Mouse (Mus musculus): ENCODE measurements around the gene Cog5.
"Not testable (repeated sequence)": the region's sequence is repeated elsewhere in the genome, so short reads cannot be mapped to it uniquely, and the experiment has no call there.

The Cog5 gene

DNA sequence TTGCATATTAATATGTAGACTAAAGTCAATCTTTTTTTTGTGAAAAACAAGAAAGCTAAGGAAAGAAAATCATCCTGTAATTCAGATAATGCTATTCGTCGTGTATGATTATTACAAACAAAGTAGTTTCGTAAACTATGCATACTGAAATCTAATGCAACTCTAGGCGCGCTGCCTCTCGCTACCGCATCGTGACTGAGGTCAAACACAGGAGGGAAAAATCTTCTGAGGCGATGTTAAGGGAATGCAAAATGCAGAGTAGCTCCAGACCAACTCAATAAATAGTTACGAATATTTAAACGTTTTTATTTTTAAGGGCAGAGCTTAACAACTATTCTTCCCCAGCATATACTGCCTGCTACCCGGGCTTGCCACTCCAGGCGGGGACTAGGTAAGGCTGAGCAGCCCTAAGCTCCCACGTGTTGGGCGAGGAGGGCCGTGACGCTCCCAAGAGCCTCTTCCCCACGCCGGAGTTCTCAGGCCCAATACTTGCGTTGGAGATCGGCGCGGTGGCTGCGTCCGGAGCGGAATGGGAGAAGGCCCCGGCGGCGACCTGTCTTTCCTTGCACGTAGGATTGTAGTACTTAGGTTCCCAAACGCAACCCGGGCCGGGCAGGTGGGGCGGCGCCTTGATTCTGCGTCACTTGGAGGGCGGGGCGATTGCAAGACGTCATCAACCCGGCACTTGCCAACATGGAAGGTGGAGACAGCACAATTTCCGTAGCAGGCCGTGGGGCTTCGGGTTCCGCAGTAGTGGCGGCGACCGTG is at the start of gene Cog5, which contains the start of gene Dus4l:
Cog5 (plus strand) TSS at position 673 of the 768 bp plus-strand sequence.
Dus4l (minus strand) TSS at position 630 of the 768 bp plus-strand sequence.
- DNase-seq (ENCODE audit: low read depth): peak; percentile 86

DNA sequence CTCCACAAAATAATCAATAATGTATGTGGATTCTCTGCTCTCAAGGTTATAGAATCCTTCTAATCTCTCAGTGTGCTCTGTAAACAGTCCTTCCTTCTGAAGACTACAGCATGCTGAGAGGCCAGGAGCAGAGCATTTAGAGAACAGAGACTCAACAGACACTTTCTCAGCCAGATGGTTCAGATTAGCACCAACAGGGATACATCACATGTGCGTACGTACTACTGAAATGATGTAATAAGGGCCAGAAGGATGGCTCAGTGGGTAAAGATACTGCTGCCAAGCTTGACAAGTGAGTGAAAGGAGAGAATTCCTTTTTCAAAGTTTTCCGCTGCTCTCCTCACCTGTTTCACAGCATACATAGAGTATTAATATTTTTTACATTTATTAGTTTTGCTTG is 49.8 kb upstream of the Cog5 start:
- no peak for DNase-seq (ENCODE audit: low read depth)

DNA sequence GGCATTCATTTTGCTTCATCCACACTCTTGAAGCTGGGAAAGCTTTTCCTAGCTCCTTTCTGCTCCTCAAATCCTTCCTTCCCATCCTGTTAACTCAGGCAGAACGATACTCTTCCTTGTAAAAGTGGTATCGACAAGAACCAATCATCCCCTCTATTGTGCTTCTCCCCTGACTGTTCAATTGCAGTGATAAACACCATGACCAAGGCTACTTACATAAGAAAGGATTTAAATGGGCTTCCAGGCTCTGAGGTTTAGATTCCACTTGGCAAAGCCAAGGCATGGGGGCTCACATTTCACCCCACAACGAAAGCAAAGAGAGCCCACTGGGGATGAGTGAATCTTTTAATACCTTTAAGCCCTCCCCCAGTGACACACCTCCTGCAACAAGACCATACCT is 46.5 kb upstream of the Cog5 start:
- DNase-seq (ENCODE audit: low read depth): no peak

DNA sequence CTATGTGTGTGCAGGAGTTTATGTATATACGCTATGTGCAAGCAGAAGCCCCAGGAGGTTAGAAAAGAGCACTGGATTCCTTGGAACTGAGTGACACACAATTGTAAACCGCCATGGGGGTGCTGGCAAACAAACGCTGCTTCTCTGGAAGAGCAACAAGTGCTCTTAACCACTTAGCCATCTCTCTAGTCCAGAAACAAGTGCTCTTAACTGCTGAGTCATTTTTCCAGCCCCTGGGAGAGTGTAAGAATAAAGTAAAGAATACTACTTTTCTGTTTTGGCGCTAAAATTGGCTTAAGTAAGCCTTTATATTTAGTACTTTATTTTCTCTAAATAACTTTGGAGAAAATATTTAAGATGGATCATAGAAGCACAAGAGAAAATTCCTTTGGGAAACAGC is 41.3 kb upstream of the Cog5 start:
- no peak for DNase-seq (ENCODE audit: low read depth)

DNA sequence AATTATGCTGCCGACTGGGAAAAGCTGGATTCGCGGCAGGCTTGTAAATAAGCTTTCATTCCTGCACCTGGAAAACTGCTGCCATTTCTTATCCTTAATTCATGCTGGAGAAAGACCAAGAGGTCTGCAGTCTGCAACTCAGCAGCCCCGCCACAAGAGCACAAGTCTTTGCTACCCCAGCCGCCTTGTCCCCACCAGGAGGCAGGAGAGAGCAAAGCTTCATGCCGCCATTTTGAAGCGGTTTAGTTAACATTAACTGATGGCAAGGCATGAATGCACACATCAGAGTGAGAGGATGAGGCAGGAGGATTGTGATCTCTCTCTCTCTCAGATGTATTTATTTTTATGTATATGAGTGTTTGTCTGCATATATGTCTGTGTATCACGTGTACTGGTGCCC is 34.6 kb upstream of the Cog5 start:
- DNase-seq (ENCODE audit: low read depth): no peak

DNA sequence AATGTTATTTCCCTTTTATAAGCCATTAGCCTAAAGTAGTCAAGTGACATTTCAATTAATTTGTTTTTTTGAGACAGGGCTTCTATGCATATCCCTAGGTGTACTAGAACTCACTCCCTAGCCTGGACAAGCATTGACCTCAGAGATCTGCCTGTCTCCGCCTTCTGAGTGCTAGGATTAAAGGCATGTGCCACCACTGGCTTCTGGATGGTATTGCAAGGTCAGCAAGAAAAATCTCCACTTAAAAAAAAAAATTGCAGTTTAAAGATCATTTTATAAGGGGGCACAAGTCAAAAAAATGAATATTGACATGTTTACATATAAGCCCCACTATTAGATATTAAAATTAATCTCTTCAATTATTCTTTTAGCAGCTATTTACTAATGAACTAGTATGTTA is 29.7 kb upstream of the Cog5 start:
- DNase-seq (ENCODE audit: low read depth): no peak

DNA sequence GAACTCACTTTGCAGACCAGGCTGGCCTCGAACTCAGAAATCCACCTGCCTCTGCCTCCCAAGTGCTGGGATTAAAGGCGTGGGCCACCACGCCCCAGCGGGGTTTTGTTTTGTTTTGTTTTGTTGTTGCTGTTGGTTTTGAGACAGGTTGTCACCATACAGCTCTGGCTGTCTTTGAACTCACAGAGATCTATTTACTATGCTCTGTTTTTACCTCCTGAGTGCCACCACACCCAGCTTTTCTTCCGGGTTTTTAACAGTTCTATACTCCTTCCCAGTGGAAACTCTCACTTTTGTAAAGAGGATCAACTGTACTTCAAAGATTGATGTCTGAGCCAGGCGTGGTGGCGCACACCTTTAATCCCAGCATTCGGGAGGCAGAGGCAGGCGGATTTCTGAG is 26.3 kb upstream of the Cog5 start:
- not testable (repeated sequence) for DNase-seq (ENCODE audit: low read depth)

DNA sequence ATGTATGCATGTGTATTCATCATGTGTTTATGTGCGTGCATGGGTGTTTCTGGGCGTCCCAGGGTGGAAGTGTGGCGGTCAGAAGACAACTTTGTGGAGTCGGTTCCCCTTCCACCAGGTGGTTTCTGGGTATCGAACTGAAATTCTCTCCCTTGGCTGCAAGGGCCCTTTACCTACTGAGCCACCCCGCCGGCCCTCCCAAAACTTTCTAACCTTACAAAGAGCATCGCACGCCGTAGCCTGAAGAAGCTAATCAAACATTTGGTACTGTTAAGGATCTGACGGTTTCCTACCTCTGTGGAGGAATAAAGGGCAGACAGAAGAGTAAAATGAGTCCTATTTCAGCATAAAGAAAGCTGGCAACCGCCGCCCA is 20.7 kb upstream of the Cog5 start:
- peak; percentile 40 for DNase-seq (ENCODE audit: low read depth)

DNA sequence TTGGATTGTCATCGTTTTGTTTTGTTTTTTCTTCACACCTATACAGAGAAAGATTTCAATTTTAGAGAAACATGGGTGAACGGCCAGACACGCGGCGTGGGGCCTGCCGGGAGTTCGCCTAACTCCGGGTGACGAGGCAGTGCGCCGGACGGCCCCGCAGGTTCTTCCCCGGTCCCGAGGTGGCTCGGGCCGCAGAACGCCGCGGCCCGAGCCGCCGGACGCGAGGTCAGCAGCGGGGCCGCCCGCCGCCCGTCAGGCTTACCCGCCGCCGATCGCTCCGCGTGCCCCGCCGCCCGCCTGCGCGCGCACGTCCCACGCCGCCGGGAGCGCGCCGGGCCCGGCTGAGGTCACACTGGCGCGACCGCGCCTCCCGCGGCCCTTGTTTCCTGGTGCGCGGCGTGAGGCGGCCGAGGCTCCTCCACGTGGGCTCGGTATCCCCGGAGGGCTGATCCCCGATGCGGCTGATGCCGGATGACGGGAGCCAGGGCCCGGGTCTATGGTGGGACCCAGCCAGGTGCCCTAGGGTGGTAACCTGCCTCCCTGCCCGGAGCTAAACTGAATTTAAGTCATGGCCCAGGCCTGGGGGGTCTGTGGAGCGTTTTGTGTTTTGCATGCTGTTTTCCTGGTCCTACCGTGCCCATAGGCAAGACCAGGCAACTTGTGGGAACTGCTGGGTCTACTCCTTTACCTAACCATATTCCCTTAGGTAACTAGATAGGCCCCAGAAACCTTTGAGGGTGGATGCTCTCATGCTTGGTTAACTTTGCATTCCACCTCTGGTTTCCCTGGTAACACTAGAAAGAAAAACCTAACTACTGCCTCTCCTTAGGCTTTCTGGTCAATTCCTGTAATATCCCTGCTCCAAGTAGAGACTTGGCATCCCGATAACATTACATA is 20.1 kb upstream of the Cog5 start, which contains the start of gene Bcap29:
Bcap29 (minus strand) TSS at position 316 of the 897 bp plus-strand sequence.
- peak; percentile 50 for DNase-seq (ENCODE audit: low read depth)

DNA sequence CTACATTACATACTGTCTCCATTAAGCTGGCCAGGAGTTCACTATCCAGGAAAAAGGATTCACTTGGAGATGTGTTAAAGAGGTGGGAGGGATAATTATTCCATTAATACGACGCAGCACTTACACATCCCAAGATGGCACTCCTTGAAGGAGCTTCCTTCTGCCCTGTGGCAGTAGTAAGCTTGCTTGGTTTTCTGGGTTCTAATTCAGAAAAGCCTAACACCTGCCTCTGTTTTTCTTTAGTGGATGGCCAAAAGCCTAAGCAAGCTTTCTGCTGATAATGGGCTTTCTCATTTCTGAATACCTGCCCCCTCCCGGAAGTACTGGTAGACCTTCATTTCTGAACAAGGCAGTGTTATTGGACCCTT is 19.4 kb upstream of the Cog5 start:
- no peak for DNase-seq (ENCODE audit: low read depth)

DNA sequence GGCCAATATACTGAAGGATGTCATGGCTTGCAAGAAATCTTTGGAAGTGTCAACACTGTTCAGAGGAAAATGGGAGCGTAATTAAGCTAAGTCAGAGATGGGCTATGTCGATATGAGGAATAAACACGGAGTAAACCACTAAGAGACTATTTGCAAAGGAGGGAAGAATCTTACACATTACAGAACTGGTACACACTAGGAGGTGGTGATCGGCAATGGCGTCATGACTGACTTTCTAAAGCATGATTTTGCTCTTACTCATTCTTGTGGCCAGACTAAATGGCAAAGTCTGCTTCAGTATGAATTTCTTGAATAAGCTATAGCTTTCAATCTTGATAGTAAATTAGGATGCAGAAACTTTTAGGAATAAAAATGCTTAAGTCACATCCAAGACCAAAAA is 1.1 kb upstream of the Cog5 start:
- no peak for DNase-seq (ENCODE audit: low read depth)

DNA sequence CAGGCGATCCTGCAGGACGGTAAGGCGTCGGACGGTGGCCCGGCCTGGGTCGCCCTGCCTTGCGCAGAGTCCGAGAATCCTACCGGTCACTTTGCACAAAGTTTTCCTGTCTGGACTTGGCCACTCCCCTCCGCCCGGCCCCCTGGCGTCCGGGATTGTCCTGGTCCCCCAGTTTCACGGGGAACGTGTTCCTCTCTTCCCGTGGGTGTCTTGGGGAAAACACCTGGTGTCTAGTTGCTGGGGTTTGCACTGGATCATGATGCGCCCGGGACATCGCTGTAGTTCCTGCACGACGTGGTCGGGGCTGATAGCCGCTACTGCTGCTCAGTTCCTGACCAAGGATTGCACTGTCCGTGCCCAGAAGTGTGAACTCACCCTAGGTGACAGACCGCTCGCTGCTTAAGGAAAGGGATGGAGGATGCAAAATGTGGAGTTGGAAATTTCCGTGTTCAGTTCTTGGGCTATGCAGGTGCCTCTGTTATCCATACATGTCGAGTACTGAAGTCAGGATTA is 352 bp downstream of the Cog5 start:
- peak; percentile 35 for DNase-seq (ENCODE audit: low read depth)

DNA sequence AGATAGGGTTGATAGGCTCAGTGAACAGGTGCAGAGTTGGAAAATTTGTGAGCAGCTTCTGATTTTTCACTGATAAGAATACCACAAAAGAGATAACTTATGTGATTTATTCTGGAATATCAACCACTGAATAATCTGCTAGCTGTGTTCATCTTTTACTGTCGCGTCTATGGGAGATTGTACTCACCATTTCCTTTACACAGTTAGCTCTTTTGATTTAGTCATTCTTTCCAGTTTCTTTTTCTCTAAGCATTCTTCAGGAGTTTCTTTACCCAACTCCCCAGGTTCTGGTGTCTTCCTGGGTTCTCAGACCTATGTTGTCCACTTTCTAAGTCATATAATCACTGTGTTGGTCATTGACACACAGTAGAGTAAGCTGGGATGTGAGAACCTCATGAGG is 2.2 kb downstream of the Cog5 start:
- no peak for DNase-seq (ENCODE audit: low read depth)

DNA sequence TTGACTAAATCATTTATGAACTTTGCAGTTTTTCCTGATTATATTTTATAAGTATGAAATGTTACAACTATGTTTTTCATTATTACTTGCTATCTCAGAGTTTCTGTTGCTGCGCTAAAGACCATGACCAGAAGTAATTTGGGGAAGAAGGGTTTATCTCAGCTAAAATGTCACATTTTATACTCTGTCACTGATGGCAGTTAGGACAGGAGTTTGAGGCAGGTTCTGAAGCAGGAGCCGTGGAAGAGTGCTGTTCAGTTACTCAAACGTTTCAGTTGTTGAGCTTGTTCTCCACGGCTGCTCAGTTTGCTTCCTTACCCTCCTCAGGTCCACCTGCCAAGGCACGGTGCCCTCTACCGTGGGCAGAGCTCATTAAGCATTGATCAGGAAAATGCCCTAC is 11.3 kb downstream of the Cog5 start:
- DNase-seq (ENCODE audit: low read depth): no peak

DNA sequence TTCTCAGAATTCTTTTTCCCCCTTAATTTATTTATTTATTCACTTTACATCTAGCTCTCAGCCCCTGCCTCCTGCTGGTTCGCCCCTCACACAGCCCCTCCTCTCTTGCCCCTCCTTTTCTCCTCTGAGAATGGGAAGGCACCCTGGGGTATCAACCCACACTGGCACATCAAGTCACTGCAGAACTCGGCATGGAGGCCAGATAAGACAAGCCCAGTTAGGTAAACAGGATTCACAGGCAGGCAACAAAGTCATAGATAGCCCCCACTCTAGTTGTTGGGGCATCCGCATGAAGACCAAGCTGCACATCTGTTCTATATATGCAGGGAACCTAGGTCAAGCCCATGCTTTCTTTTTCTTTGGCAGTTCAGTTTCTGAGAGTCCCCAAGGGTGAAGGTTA is 12.5 kb downstream of the Cog5 start:
- DNase-seq (ENCODE audit: low read depth): no peak

DNA sequence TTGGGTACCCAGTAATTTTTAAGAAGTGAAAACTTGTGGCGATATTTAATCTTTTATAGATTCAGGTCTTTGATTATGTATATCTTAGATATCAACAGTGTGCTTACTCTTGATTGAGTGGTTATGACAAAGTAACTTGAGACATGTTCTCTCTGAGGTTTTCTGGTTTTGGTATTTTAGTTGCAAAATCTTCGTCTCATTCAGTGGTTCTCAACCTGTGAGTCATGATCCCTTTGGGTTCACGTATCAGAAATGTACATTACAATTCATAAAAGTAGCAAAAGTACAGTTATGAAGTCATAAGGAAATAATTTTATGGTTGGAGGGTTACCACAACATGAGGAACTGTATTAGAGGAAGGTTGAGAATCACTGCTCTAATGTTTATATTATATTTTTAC is 32.0 kb downstream of the Cog5 start:
- no peak for DNase-seq (ENCODE audit: low read depth)

DNA sequence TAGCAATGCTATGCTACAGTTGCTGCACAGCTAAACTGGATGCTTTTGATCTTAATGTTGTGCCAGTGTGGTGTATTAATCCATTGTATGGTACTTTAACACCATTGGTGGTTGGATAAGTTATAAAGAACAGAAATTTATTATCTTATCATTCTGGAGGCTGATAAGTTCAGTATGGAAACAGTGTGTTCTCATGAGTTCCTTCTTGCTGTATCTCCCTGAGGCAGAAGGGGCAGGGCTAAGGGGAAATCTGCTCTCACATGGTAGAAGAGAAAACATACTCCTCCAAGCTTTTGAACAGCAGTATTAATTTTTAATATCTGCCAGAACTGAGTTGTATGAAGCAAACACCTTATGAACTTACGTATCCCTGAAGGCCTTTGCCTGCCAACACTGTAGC is 38.6 kb downstream of the Cog5 start:
- DNase-seq (ENCODE audit: low read depth): peak; percentile 35

DNA sequence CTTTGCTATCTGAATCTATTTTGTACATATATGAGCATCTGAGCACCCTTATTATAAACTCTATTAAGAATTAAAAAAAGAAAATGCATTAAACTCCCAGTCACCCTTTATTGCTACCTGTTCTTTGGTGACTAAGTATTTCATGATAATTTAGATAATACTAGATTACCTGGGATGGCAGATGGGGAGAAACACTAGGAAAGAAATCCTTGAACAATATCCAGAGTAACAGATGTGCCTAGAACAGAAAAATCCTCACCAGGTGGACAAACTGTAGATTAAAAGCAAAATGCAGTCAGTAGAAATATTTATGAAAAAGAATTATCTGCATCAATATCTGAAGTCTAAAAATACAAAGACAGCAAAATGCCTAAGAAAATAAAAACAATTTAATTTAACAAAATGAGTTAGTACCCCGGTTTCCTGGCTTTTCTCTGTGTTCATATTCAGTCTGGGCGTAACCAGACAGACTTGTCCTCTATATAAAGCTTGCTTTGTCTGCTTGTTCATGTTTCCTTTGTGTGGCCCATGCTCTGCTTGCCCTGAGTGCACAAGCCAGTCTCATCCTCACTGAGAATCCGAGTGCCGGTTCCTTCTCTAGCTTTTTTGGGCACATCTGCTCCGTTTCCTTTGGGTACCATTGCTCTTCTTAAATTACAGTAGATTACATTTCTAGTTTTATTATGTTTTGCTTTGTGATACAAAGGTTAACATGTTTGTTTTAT is 46.1 kb downstream of the Cog5 start:
- DNase-seq (ENCODE audit: low read depth): no peak

DNA sequence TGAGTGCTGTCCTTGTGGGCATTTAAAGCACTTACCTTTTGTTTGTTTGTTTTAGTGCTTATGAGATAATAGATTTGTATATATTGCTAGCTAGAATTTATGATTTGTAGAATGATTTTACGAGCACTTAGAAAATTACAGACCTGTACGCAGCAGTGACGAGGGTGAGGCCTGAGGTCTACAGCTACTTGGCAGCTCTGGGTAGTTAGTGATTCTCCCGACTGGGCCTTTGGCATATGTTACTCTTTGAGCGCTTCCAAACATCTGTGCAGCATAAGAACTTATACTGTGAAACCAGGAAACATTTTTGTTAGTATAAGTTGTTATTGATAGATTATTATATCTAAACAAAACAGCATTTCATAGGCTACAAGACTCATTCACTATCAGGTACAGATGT is 46.7 kb downstream of the Cog5 start:
- DNase-seq (ENCODE audit: low read depth): no peak

DNA sequence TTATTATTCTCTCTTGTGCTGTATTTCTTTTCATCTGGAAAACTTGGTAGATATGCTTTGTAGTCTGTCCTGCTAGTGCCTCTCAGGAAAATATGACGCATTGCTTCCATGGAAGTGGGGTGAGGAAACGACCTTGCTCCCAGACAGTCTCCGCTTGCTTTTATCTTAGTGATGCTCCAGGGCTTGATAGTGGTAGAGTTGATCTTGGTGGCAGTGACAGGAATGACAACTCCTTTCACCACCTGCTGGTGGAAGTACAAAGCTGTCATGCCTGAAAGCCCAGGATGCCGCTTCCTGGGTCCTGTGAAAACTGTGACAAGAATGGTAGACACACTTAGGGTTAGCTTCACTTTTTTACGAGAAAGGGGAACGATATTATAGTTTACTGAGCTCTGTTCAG is 49.2 kb downstream of the Cog5 start:
- no peak for DNase-seq (ENCODE audit: low read depth)

DNA sequence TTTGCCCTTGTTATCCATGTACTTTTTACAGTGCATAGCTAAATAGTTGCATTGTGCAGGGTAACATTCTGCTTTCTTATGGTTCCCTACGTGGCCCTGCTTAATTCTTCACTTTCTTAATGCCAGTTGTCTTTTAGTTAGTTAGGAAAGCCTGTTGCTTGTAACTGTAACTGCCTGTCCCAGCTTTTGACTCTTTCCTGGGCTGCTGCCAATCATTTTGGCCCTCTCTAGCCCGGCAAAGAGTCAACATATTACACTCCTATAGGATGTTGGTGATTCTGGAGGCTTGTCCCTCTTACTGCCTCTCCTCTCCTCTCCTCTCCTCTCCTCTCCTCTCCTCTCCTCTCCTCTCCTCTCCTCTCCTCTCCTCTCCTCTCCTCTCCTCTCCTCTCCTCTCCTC is 51.5 kb downstream of the Cog5 start:
- DNase-seq (ENCODE audit: low read depth): no peak

DNA sequence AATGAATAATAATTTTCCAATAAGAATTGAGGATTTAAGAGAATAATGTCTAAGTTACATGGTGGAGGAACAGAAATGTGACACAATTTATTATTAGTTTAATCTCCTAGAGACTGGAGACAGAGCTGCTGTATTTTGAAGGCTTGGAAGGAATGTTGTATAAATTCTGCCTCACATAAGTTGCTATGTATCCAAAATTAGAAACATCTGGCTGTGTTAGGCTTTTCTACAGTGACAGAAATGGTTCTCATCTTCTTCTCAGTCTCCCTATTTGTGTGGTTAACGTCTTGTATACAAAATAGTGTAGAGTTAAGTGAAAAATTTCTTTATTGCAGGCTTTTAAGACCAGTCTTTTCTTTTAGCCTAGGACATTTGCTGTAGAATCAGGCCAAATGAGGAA is 52.9 kb downstream of the Cog5 start:
- no peak for DNase-seq (ENCODE audit: low read depth)

Measured in c-Kit-positive CD71-positive TER-119-negative erythroid progenitor cells, embryonic 14.5 days (primary cell).